Mouse (Mus musculus): ENCODE results near the gene Auts2. TPM values are rescaled to one million over a fixed set of nuclear protein-coding genes. Genes with fewer than 3 reads are reported as not detected.
A peak's percentile ranks its signal among the peaks of the same experiment; 100 is the strongest.

The Auts2 gene
- polyA plus RNA-seq, 1 experiment from 2014 or later: 45.3 TPM

GRCm38 (mm10) chr5:131589948-131590467 lies 953.1 kb downstream of the Auts2 start:
- Histone ChIP-seq H3K36me3 (0 out of 2 replicates have a peak, but pooled peaks cover 3% of the 10 kb centered on the region), H3K9ac (no peak overlapping the region), H3K4me1 (peaks cover 14% of the 10 kb centered on the region), H3K4me3 (replicated peaks) (no peak overlapping the region), H3K27me3 (no peaks in the 10 kb centered on the region), H3K9me3 (replicated peaks) (no peaks in the 10 kb centered on the region), H3K27ac (replicated peaks) (no peak overlapping the region), H3K4me2 (replicated peaks) (no peak overlapping the region)
- ATAC-seq (ENCODE audit: insufficient number of reproducible peaks, low FRiP score, low TSS enrichment, low read depth): no peak
- 84% methylated on average over 6 of the region's 6 CpGs for WGBS

GRCm38 (mm10) chr5:131586332-131586700 lies 956.8 kb downstream of the Auts2 start:
- Histone ChIP-seq H3K9ac (no peak overlapping the region), H3K4me3 (replicated peaks) (no peak overlapping the region), H3K4me2 (replicated peaks) (no peak overlapping the region), H3K36me3 (no peaks in the 10 kb centered on the region), H3K4me1 (peaks cover 21% of the 10 kb centered on the region), H3K9me3 (replicated peaks) (no peaks in the 10 kb centered on the region), H3K27ac (replicated peaks) (no peak overlapping the region), H3K27me3 (no peaks in the 10 kb centered on the region)
- WGBS: 86% methylated on average over 5 of the region's 5 CpGs
- ATAC-seq (ENCODE audit: insufficient number of reproducible peaks, low FRiP score, low TSS enrichment, low read depth): no peak

GRCm38 (mm10) chr5:131585684-131586331 lies 957.3 kb downstream of the Auts2 start:
- Histone ChIP-seq H3K9ac (no peak overlapping the region), H3K27ac (replicated peaks) (no peak overlapping the region), H3K4me2 (replicated peaks) (peak overlapping the region; percentile 15; the same call in 1 of the 2 replicates), H3K36me3 (no peaks in the 10 kb centered on the region), H3K27me3 (no peaks in the 10 kb centered on the region), H3K4me3 (replicated peaks) (no peak overlapping the region), H3K9me3 (replicated peaks) (no peaks in the 10 kb centered on the region), H3K4me1 (peaks cover 26% of the 10 kb centered on the region)
- 39% methylated on average over 26 of the region's 26 CpGs for WGBS
- ATAC-seq (ENCODE audit: insufficient number of reproducible peaks, low FRiP score, low TSS enrichment, low read depth): peak; percentile 43; the same call in 1 of the 2 replicates

GRCm38 (mm10) chr5:131584260-131585135 lies 958.6 kb downstream of the Auts2 start:
- 69% methylated on average over 12 of the region's 12 CpGs for WGBS
- no peak overlapping the region for H3K27ac ChIP-seq (replicated peaks)
- no peaks in the 10 kb centered on the region for H3K27me3 ChIP-seq
- H3K4me2 ChIP-seq (replicated peaks): no peak overlapping the region
- H3K4me3 ChIP-seq (replicated peaks): no peak overlapping the region
- H3K9me3 ChIP-seq (replicated peaks): no peaks in the 10 kb centered on the region
- H3K4me1 ChIP-seq: peaks cover 26% of the 10 kb centered on the region
- no peaks in the 10 kb centered on the region for H3K36me3 ChIP-seq
- H3K9ac ChIP-seq: no peak overlapping the region
- ATAC-seq (ENCODE audit: insufficient number of reproducible peaks, low FRiP score, low TSS enrichment, low read depth): no peak

GRCm38 (mm10) chr5:131581110-131582050 lies 961.8 kb downstream of the Auts2 start:
- Histone ChIP-seq H3K4me2 (replicated peaks) (no peak overlapping the region; the same call in 1 of the 2 replicates), H3K36me3 (no peaks in the 10 kb centered on the region), H3K4me3 (replicated peaks) (no peak overlapping the region), H3K27me3 (no peaks in the 10 kb centered on the region), H3K4me1 (peaks cover 22% of the 10 kb centered on the region), H3K9ac (no peak overlapping the region), H3K27ac (replicated peaks) (peak overlapping the region; percentile 63; the same call in 1 of the 2 replicates), H3K9me3 (replicated peaks) (no peaks in the 10 kb centered on the region)
- ATAC-seq (ENCODE audit: insufficient number of reproducible peaks, low FRiP score, low TSS enrichment, low read depth): no peak
- 32% methylated on average over 23 of the region's 23 CpGs for WGBS

GRCm38 (mm10) chr5:131578737-131579136 lies 964.4 kb downstream of the Auts2 start:
- peak; percentile 78 for ATAC-seq (ENCODE audit: insufficient number of reproducible peaks, low FRiP score, low TSS enrichment, low read depth)
- H3K4me1 ChIP-seq: peaks cover 17% of the 10 kb centered on the region

GRCm38 (mm10) chr5:131575733-131576265 lies 967.3 kb downstream of the Auts2 start:
- Histone ChIP-seq H3K9ac (no peak overlapping the region), H3K9me3 (replicated peaks) (no peaks in the 10 kb centered on the region), H3K27me3 (no peaks in the 10 kb centered on the region), H3K36me3 (no peaks in the 10 kb centered on the region), H3K4me2 (replicated peaks) (no peak overlapping the region), H3K27ac (replicated peaks) (no peak overlapping the region), H3K4me1 (0 out of 2 replicates have a peak, but pooled peaks cover 5% of the 10 kb centered on the region), H3K4me3 (replicated peaks) (no peak overlapping the region)
- ATAC-seq (ENCODE audit: insufficient number of reproducible peaks, low FRiP score, low TSS enrichment, low read depth): no peak
- WGBS: 72% methylated on average over 11 of the region's 11 CpGs

More at GRCm38 (mm10) chr5:131578737-131579136, 964.4 kb downstream of the Auts2 start:
- Histone ChIP-seq H3K27ac (replicated peaks) (no peak overlapping the region), H3K27me3 (no peaks in the 10 kb centered on the region), H3K36me3 (no peaks in the 10 kb centered on the region), H3K4me2 (replicated peaks) (no peak overlapping the region), H3K9me3 (replicated peaks) (no peaks in the 10 kb centered on the region), H3K9ac (no peak overlapping the region), H3K4me3 (replicated peaks) (no peak overlapping the region)
- 89% methylated on average over 9 of the region's 9 CpGs for WGBS

- Histone ChIP-seq H3K27me3 (no peaks in the 10 kb centered on the region), H3K27ac (replicated peaks) (no peak overlapping the region), H3K4me2 (replicated peaks) (no peak overlapping the region), H3K9me3 (replicated peaks) (no peaks in the 10 kb centered on the region), H3K9ac (no peak overlapping the region), H3K36me3 (no peaks in the 10 kb centered on the region), H3K4me1 (0 out of 2 replicates have a peak, but pooled peaks cover 5% of the 10 kb centered on the region), H3K4me3 (replicated peaks) (no peak overlapping the region)
- ATAC-seq (ENCODE audit: insufficient number of reproducible peaks, low FRiP score, low TSS enrichment, low read depth): no peak
- 47% methylated on average over 5 of the region's 5 CpGs for WGBS
These were observed 968.0 kb downstream of the Auts2 start for GRCm38 (mm10) chr5:131575086-131575514.

GRCm38 (mm10) chr5:131574469-131575085 lies 968.6 kb downstream of the Auts2 start:
- no peak for ATAC-seq (ENCODE audit: insufficient number of reproducible peaks, low FRiP score, low TSS enrichment, low read depth)
- Histone ChIP-seq H3K36me3 (no peaks in the 10 kb centered on the region), H3K27me3 (no peaks in the 10 kb centered on the region), H3K4me3 (replicated peaks) (no peak overlapping the region), H3K9ac (no peak overlapping the region), H3K9me3 (replicated peaks) (no peaks in the 10 kb centered on the region), H3K4me2 (replicated peaks) (no peak overlapping the region), H3K4me1 (0 out of 2 replicates have a peak, but pooled peaks cover 5% of the 10 kb centered on the region), H3K27ac (replicated peaks) (no peak overlapping the region)
- WGBS: 82% methylated on average over 16 of the region's 16 CpGs

Data from embryonic facial prominence, embryonic 15.5 days (tissue).